Mouse (Mus musculus): ENCODE measurements around the gene Cd27. TPM values are rescaled to one million over a fixed set of nuclear protein-coding genes. Genes with fewer than 3 reads are reported as not detected.

The Cd27 gene
- total RNA-seq, 2 experiments from 2014 or later = 1.2 to 7.5 TPM

Other genes with a start within 250 kb of the Cd27 start
- not detected in 2 replicates for gene Pianp, start 240.3 kb downstream of the Cd27 start, total RNA-seq (2015; ENCODE audit: low replicate concordance)
- gene Pianp, start 240.3 kb downstream of the Cd27 start, total RNA-seq (2017; ENCODE audit: low replicate concordance) = not detected in 2 replicates
- gene Zfp384, start 227.9 kb downstream of the Cd27 start, total RNA-seq (2015; ENCODE audit: low replicate concordance) = 49.4 and 54.1 TPM in 2 replicates
- 25.8 and 41.2 TPM in 2 replicates for gene Zfp384, start 227.9 kb downstream of the Cd27 start, total RNA-seq (2017; ENCODE audit: low replicate concordance)
- gene Ing4, start 197.2 kb downstream of the Cd27 start, total RNA-seq (2015; ENCODE audit: low replicate concordance) = 5.0 and 5.4 TPM in 2 replicates
- gene Ing4, start 197.2 kb downstream of the Cd27 start, total RNA-seq (2017; ENCODE audit: low replicate concordance) = 59.6 and 60.0 TPM in 2 replicates
- 4.3 and 9.6 TPM in 2 replicates for gene Acrbp, start 187.3 kb downstream of the Cd27 start, total RNA-seq (2015; ENCODE audit: low replicate concordance)
- 0.68 and 9.4 TPM in 2 replicates for gene Acrbp, start 187.3 kb downstream of the Cd27 start, total RNA-seq (2017; ENCODE audit: low replicate concordance)
- gene Lpar5, start 169.1 kb downstream of the Cd27 start, total RNA-seq (2015; ENCODE audit: low replicate concordance) = 3.6 and 10.9 TPM in 2 replicates
- not detected in 2 replicates for gene Lpar5, start 169.1 kb downstream of the Cd27 start, total RNA-seq (2017; ENCODE audit: low replicate concordance)
- 49.0 and 64.2 TPM in 2 replicates for gene Chd4, start 141.0 kb downstream of the Cd27 start, total RNA-seq (2015; ENCODE audit: low replicate concordance)
- 176 and 220 TPM in 2 replicates for gene Chd4, start 141.0 kb downstream of the Cd27 start, total RNA-seq (2017; ENCODE audit: low replicate concordance)
- 6.7 and 17.3 TPM in 2 replicates for gene Nop2, start 105.1 kb downstream of the Cd27 start, total RNA-seq (2015; ENCODE audit: low replicate concordance)
- 5.7 and 8.9 TPM in 2 replicates for gene Nop2, start 105.1 kb downstream of the Cd27 start, total RNA-seq (2017; ENCODE audit: low replicate concordance)
- gene Iffo1, start 91.8 kb downstream of the Cd27 start, total RNA-seq (2015; ENCODE audit: low replicate concordance) = 5.9 and 11.5 TPM in 2 replicates
- gene Iffo1, start 91.8 kb downstream of the Cd27 start, total RNA-seq (2017; ENCODE audit: low replicate concordance) = 9.7 and 15.7 TPM in 2 replicates
- gene Gapdh, start 70.5 kb downstream of the Cd27 start, total RNA-seq (2015; ENCODE audit: low replicate concordance) = 683 and 752 TPM in 2 replicates
- 153 and 228 TPM in 2 replicates for gene Gapdh, start 70.5 kb downstream of the Cd27 start, total RNA-seq (2017; ENCODE audit: low replicate concordance)
- gene Ncapd2, start 45.3 kb downstream of the Cd27 start, total RNA-seq (2015; ENCODE audit: low replicate concordance) = 953 and 1,019 TPM in 2 replicates
- gene Ncapd2, start 45.3 kb downstream of the Cd27 start, total RNA-seq (2017; ENCODE audit: low replicate concordance) = 924 and 1,011 TPM in 2 replicates
- 63.3 and 85.8 TPM in 2 replicates for gene Mrpl51, start 45.2 kb downstream of the Cd27 start, total RNA-seq (2015; ENCODE audit: low replicate concordance)
- gene Mrpl51, start 45.2 kb downstream of the Cd27 start, total RNA-seq (2017; ENCODE audit: low replicate concordance) = 64.1 and 65.3 TPM in 2 replicates
- gene Vamp1, start 21.5 kb downstream of the Cd27 start, total RNA-seq (2015; ENCODE audit: low replicate concordance) = 4.7 and 6.7 TPM in 2 replicates
- gene Vamp1, start 21.5 kb downstream of the Cd27 start, total RNA-seq (2017; ENCODE audit: low replicate concordance) = 2.0 and 10.0 TPM in 2 replicates
- 0.84 and 1.8 TPM in 2 replicates for gene Tapbpl, start 5.2 kb downstream of the Cd27 start, total RNA-seq (2015; ENCODE audit: low replicate concordance)
- 6.7 and 6.8 TPM in 2 replicates for gene Tapbpl, start 5.2 kb downstream of the Cd27 start, total RNA-seq (2017; ENCODE audit: low replicate concordance)
- gene Tuba3a, start 49.0 kb upstream of the Cd27 start, total RNA-seq (2015; ENCODE audit: low replicate concordance) = not detected in 2 replicates
- not detected in 2 replicates for gene Tuba3a, start 49.0 kb upstream of the Cd27 start, total RNA-seq (2017; ENCODE audit: low replicate concordance)
- gene Ltbr, start 76.9 kb upstream of the Cd27 start, total RNA-seq (2015; ENCODE audit: low replicate concordance) = 0.84 and 5.0 TPM in 2 replicates
- 2.8 and 3.5 TPM in 2 replicates for gene Ltbr, start 76.9 kb upstream of the Cd27 start, total RNA-seq (2017; ENCODE audit: low replicate concordance)
- 2.9 and 7.6 TPM in 2 replicates for gene Scnn1a, start 83.6 kb upstream of the Cd27 start, total RNA-seq (2015; ENCODE audit: low replicate concordance)
- gene Scnn1a, start 83.6 kb upstream of the Cd27 start, total RNA-seq (2017; ENCODE audit: low replicate concordance) = not detected in 2 replicates
- gene Tnfrsf1a, start 112.4 kb upstream of the Cd27 start, total RNA-seq (2015; ENCODE audit: low replicate concordance) = 8.3 and 11.7 TPM in 2 replicates
- gene Tnfrsf1a, start 112.4 kb upstream of the Cd27 start, total RNA-seq (2017; ENCODE audit: low replicate concordance) = 2.3 and 20.7 TPM in 2 replicates
- not detected in 2 replicates for gene Plekhg6, start 143.8 kb upstream of the Cd27 start, total RNA-seq (2015; ENCODE audit: low replicate concordance)
- gene Plekhg6, start 143.8 kb upstream of the Cd27 start, total RNA-seq (2017; ENCODE audit: low replicate concordance) = not detected in 2 replicates